Mouse (Mus musculus): Measurements from ENCODE around the gene Armcx4. TPM values are rescaled to one million over a fixed set of nuclear protein-coding genes. Genes with fewer than 3 reads are reported as not detected.

The Armcx4 gene
- total RNA-seq, 1 experiment from 2014 or later, result 0.38 TPM

DNA sequence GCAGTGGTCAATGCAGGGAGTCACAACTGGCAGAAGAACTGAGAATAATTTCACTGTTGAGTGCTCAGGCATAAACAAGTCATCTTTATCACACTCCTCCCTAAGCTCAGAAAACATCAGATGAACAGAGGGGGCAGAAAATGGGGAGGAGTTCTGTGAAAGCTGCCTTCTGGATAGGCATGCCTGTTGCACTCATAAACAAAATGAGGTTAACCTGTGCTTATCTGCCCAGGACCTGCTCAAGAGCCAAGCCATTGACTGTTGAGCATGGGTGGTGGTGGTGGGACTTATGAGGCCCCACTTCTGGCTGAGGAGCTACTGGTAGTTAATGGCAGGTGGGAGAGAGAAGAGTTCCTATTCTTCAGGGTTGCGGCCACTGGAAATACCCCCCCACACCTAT lies 51.5 kb downstream of the Armcx4 start:
- ATAC-seq (replicated peaks; ENCODE audit: insufficient number of reproducible peaks, low FRiP score, low TSS enrichment, poor library complexity, severe bottlenecking), result no peak

DNA sequence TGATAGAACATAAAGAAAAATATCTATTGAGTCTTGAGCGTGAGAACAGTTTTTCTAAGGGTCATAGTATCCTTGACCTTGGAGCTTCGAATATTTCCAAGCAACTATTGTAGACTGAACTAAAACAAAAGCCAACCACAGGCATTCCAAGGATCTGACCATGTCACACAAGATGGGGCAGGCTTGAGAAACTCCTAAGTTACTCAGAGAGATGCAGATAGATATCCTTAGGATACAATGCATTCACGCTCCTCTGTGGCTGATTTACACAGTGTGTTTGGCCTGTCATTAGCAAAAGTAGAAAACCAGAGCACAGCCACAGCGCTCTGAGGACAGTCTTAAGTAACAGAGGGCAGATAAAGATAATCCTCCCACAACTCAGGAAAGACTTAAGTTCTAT lies 52.8 kb downstream of the Armcx4 start:
- no peak for ATAC-seq (replicated peaks; ENCODE audit: insufficient number of reproducible peaks, low FRiP score, low TSS enrichment, poor library complexity, severe bottlenecking)

DNA sequence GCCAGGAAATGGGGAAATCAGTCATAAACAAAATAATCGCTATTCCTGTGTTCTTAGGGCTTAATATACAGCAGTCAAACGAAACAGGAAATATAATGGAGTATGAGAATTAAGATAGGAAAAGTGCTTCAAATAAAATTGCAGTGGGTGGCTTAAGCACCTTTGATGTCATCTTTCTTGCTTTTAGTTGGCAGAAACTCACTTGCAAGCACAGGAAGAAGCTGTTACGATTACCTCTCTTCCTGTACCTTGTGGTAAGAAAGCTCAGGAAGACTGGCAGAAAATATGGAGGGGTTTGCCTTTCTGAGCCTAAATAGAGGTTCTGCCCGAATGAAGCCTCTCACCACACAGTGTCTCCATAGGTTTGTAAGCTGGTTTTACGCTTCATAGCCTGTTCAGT lies 55.5 kb downstream of the Armcx4 start:
- ATAC-seq (replicated peaks; ENCODE audit: insufficient number of reproducible peaks, low FRiP score, low TSS enrichment, poor library complexity, severe bottlenecking), result no peak

Other genes starting within 250 kb of the Armcx4 start
- not detected in 3 replicates for gene Taf7l, start 210.0 kb upstream of the Armcx4 start, total RNA-seq (2017)
- gene Timm8a1, start 144.7 kb upstream of the Armcx4 start, total RNA-seq (2017), result 21.1 to 35.8 TPM (median 22.5 TPM) in 3 replicates
- 35.8 to 82.3 TPM (median 41.6 TPM) in 3 replicates for gene Btk, start 102.9 kb upstream of the Armcx4 start, total RNA-seq (2017)
- 764 to 1,331 TPM (median 951 TPM) in 3 replicates for gene Rpl36a, start 100.9 kb upstream of the Armcx4 start, total RNA-seq (2017)
- 10.8 to 17.9 TPM (median 14.2 TPM) in 3 replicates for gene Gla, start 85.4 kb upstream of the Armcx4 start, total RNA-seq (2017)
- gene Hnrnph2, start 85.3 kb upstream of the Armcx4 start, total RNA-seq (2017), result 217 to 274 TPM (median 232 TPM) in 3 replicates
- 0.49 TPM in 1 of 3 replicates, not detected in the others for gene Armcx1, start 31.4 kb downstream of the Armcx4 start, total RNA-seq (2017)
- gene Armcx6, start 64.9 kb downstream of the Armcx4 start, total RNA-seq (2017), result 0.53 to 1.8 TPM (median 0.67 TPM) in 3 replicates
- gene Armcx3, start 70.1 kb downstream of the Armcx4 start, total RNA-seq (2017), result 11.3 to 25.3 TPM (median 16.9 TPM) in 3 replicates
- 3.1 to 13.9 TPM (median 4.5 TPM) in 3 replicates for gene Armcx2, start 122.7 kb downstream of the Armcx4 start, total RNA-seq (2017)